Mouse (Mus musculus) testis, adult 2 months (tissue): ENCODE data around the gene Shank2.

ENCODE experiments used
- CTCF ChIP-seq: fragments of 200-500 bp; IDR thresholded peaks from 2 replicates; pipeline ENCODE4 v1.5.1; 2012; ENCODE audit warnings: low read depth, mild to moderate bottlenecking, inconsistent platforms, low read length, moderate library complexity; ENCODE audit not compliant: control insufficient read depth, insufficient read depth, insufficient replicate concordance
- POLR2A ChIP-seq: fragments of 200-500 bp; IDR thresholded peaks from 2 replicates; pipeline ENCODE4 v1.6.1; 2012; ENCODE audit warnings: low read depth, mild to moderate bottlenecking, inconsistent platforms, low read length, moderate library complexity; ENCODE audit not compliant: control insufficient read depth

DNA sequence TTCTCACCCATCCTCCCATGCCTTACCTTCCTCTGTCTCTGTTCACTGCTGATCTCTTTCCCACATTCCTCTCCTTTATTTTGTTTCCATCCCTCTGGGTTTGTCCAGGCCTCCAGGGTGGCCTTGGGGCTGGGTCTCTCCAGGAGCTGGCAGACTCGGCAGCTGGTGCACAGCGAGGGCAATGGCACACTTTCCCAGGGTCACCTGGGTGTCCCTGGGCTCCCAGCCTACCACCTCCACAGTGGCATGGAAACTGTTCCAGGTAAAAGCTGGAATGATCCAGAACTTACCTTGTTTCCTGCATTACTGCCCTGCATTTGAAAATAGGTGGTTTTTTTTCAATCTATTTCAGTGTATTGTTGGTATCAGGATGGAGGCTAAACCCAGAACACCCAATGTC, 12.8 kb downstream of the Shank2 start:
- TF ChIP-seq CTCF (no peak), POLR2A (no peak)
